Mouse (Mus musculus) G1E (cell line): ENCODE measurements around the gene Dnase2a. TPM values are rescaled to one million over a fixed set of nuclear protein-coding genes. Genes with fewer than 3 reads are reported as not detected.
"Not testable (repeated sequence)": the region's sequence is repeated elsewhere in the genome, so short reads cannot be mapped to it uniquely, and the experiment has no call there.

Source experiments
- ATAC-seq: 2 replicates; pipeline ENCODE4 v1.8.0; 2016; ENCODE audit warnings: mild to moderate bottlenecking; ENCODE audit not compliant: insufficient number of reproducible peaks, poor library complexity, low FRiP score, severe bottlenecking; ENCODE audit errors: extremely low read depth
- DNase-seq: peaks from one replicate; pipeline ENCODE4 v3.0.0; 2012; ENCODE audit warnings: low spot score
- H3K27me3 ChIP-seq: 2 replicates; pipeline ENCODE4 v1.6.1; 2012; ENCODE audit warnings: mild to moderate bottlenecking, low read length, inconsistent platforms; ENCODE audit not compliant: insufficient read depth
- H3K36me3 ChIP-seq: replicated peaks from 2 replicates; pipeline ENCODE3; 2012; ENCODE audit warnings: mild to moderate bottlenecking, inconsistent platforms
- H3K4me1 ChIP-seq: 2 replicates; pipeline ENCODE4 v1.6.1; 2012; ENCODE audit warnings: low read depth, low read length, inconsistent platforms, mixed read lengths; ENCODE audit not compliant: insufficient read depth
- H3K4me3 ChIP-seq: 2 replicates; pipeline ENCODE4 v1.5.1; 2012; ENCODE audit warnings: low read depth, mild to moderate bottlenecking, inconsistent platforms, low read length, moderate library complexity, mixed read lengths
- H3K9me3 ChIP-seq: replicated peaks from 2 replicates; pipeline ENCODE4 v1.6.1; 2012; ENCODE audit warnings: inconsistent platforms
- CTCF ChIP-seq: IDR thresholded peaks from 2 replicates; pipeline ENCODE4 v1.5.1; 2012; ENCODE audit warnings: low read depth, low read length, inconsistent platforms, mixed read lengths
- GATA1 ChIP-seq: IDR thresholded peaks from 2 replicates; pipeline ENCODE4 v1.6.1; 2012; ENCODE audit warnings: borderline replicate concordance, low read length, inconsistent platforms, mixed read lengths
- GATA2 ChIP-seq: IDR thresholded peaks from 2 replicates; pipeline ENCODE4 v1.6.1; 2012; ENCODE audit warnings: low read depth, low read length, inconsistent platforms, borderline replicate concordance
- POLR2AphosphoS5 ChIP-seq: IDR thresholded peaks from 2 replicates; pipeline ENCODE4 v1.6.1; 2012; ENCODE audit warnings: low read depth, low read length, inconsistent platforms; ENCODE audit not compliant: insufficient replicate concordance
- TAL1 ChIP-seq: conservative IDR thresholded peaks from 2 replicates; pipeline ENCODE4 v1.6.1; 2012; ENCODE audit warnings: low read depth, low read length, inconsistent platforms, mixed read lengths
- polyA plus RNA-seq: library from polyadenylated mRNA; stranded (reverse); fragments of >175 nt; gene quantifications from 2 replicates; pipeline ENCODE4 v1.2.3, GENCODE M21; 2012
- total RNA-seq, 2 experiments: library from RNA; stranded (forward) in 1 of 2; stranded (reverse) in 1 of 2; fragments of 200-1000 nt in 1 of 2; fragments of >200 nt in 1 of 2; fragmentation: Nextera tagmentation in 1 of 2; gene quantifications; 2 replicates each; pipeline ENCODE4 v1.2.3; 2014 to 2017

The Dnase2a gene
- total and polyA plus RNA-seq, 3 experiments = 75.0 to 147 (median 118) TPM

DNA sequence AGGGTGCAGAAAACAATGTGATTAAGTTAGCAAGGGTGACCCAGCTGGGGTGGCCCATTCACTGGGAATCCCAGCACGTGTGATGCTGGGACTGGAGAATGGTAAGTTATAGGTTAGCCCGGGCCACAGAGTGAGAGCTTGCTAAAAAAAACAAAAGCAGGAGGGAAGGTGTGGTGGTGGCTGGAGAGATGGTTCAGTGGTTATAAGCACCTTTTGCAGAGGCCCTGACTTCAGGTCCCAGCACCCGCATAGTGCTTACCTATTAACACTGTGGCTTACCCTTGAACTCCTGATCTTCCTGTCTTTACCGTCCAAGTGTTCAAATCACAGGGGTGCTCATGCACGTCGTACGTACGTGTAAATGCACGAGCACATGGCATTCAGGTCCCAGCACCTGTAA is 1.3 kb upstream of the Dnase2a start:
- Histone ChIP-seq H3K4me3 (no peak overlapping the region), H3K27me3 (no peaks in the 10 kb centered on the region), H3K4me1 (peaks cover 63% of the 10 kb centered on the region), H3K9me3 (no peaks in the 10 kb centered on the region), H3K36me3 (peaks cover 76% of the 10 kb centered on the region)
- no peak for ATAC-seq
- no peak for TF ChIP-seq GATA1
- no peak for TF ChIP-seq GATA2
- TF ChIP-seq TAL1 = no peak
- TF ChIP-seq CTCF = no peak
- no peak for TF ChIP-seq POLR2AphosphoS5
- no peak for DNase-seq

GRCm38 (mm10) chr8:84907493-84907892 is 867 bp upstream of the Dnase2a start:
- no peaks in the 10 kb centered on the region for H3K9me3 ChIP-seq
- peaks cover 80% of the 10 kb centered on the region for H3K36me3 ChIP-seq
- DNase-seq = no peak
- no peak overlapping the region for H3K4me3 ChIP-seq
- no peak for ATAC-seq
- no peaks in the 10 kb centered on the region for H3K27me3 ChIP-seq
- TF ChIP-seq TAL1 (no peak), CTCF (no peak), POLR2AphosphoS5 (no peak), GATA2 (no peak), GATA1 (no peak)
- H3K4me1 ChIP-seq = peaks cover 67% of the 10 kb centered on the region

DNA sequence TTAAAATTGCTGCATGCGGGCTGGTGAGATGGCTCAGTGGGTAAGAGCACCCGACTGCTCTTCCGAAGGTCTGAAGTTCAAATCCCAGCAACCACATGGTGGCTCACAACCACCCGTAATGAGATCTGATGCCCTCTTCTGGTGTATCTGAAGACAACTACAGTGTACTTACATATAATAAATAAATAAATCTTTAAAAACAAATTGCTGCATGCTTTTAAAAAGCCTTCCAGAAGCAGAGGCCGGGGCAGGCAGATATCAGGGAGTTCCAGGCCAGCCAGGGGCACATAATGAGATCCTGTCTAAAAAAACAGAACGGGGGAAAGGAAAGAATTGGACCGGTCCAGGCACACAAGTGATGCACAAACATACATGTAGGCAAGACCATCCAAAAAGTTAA is 381 bp upstream of the Dnase2a start:
- not testable (repeated sequence) for H3K9me3 ChIP-seq, H3K27me3 ChIP-seq, DNase-seq, ATAC-seq
- H3K4me1 ChIP-seq = peaks cover 72% of the 10 kb centered on the region
- H3K36me3 ChIP-seq = peaks cover 81% of the 10 kb centered on the region
- H3K4me3 ChIP-seq = peak overlapping the region; percentile 74; the same call in 1 of the 2 replicates

DNA sequence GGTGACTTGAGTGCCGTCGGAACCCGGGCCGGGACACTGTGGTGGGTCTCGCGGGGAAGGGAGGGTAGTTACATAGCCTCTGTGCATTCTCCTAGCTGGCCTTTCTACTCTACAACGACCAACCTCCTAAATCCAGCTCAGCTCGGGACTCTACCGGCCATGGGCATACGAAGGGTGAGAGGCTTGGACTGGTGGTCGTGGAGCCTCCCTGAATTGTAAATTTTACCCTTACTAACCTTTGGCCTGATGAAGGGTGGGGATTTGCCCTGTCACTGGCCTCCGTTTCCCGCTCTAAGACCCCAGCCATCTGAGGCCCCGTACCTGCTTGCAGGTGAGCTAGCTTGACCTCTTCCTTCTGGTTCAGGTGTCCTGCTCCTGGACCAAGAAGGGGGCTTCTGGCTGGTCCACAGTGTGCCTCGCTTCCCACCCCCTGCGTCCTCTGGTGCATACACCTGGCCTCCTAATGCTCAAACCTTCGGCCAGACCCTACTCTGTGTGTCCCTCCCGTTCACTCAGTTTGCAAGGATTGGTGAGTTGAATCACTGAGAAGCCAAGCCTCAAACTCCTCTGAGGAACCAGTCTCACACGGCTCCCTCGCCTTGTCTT is 905 bp downstream of the Dnase2a start:
- no peak for DNase-seq
- Histone ChIP-seq H3K36me3 (peaks cover 76% of the 10 kb centered on the region), H3K4me3 (peak overlapping the region; percentile 74), H3K4me1 (peaks cover 74% of the 10 kb centered on the region), H3K27me3 (no peaks in the 10 kb centered on the region), H3K9me3 (no peaks in the 10 kb centered on the region)
- no peak for ATAC-seq
- no peak for TF ChIP-seq GATA2
- TF ChIP-seq POLR2AphosphoS5 = peak; percentile 65; the same call in 1 of the 2 replicates

- TF ChIP-seq TAL1 = no peak
- no peak for TF ChIP-seq GATA2
- TF ChIP-seq CTCF = no peak
- TF ChIP-seq GATA1 = no peak
- no peak for TF ChIP-seq POLR2AphosphoS5
- H3K9me3 ChIP-seq = no peaks in the 10 kb centered on the region
- ATAC-seq (no peak), DNase-seq (peak; percentile 66)
- peaks cover 69% of the 10 kb centered on the region for H3K4me1 ChIP-seq
- peak overlapping the region; percentile 74 for H3K4me3 ChIP-seq
- no peaks in the 10 kb centered on the region for H3K27me3 ChIP-seq
- H3K36me3 ChIP-seq = peaks cover 71% of the 10 kb centered on the region
These were observed 1.6 kb downstream of the Dnase2a start for GRCm38 (mm10) chr8:84909949-84910348.

DNA sequence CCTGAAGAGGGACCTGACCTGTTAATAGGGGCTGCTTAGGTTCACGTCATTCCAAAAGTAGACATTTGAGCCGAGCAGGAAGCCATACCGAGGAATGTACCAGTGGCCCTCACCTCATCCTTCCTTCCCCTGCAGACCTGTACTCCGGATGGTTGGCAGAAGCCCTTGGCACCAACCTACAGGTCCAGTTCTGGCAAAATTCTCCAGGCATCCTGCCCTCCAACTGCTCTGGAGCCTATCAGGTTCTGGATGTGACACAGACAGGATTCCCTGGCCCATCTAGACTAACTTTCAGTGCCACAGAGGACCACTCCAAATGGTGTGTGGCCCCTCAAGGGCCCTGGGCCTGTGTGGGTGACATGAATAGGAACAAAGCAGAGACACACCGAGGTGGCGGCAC is 2.2 kb downstream of the Dnase2a start:
- H3K4me3 ChIP-seq = peak overlapping the region; percentile 74
- H3K9me3 ChIP-seq = no peaks in the 10 kb centered on the region
- no peaks in the 10 kb centered on the region for H3K27me3 ChIP-seq
- H3K36me3 ChIP-seq = peaks cover 71% of the 10 kb centered on the region
- DNase-seq (no peak), ATAC-seq (no peak)
- TF ChIP-seq GATA1 (no peak), TAL1 (no peak), POLR2AphosphoS5 (no peak), GATA2 (no peak), CTCF (no peak)
- H3K4me1 ChIP-seq = peaks cover 69% of the 10 kb centered on the region

GRCm38 (mm10) chr8:84911854-84912253 is 3.5 kb downstream of the Dnase2a start:
- DNase-seq (no peak), ATAC-seq (no peak)
- H3K9me3 ChIP-seq = no peaks in the 10 kb centered on the region
- H3K27me3 ChIP-seq = no peaks in the 10 kb centered on the region
- peak overlapping the region; percentile 73; the same call in 1 of the 2 replicates for H3K4me3 ChIP-seq
- peaks cover 72% of the 10 kb centered on the region for H3K36me3 ChIP-seq
- TF ChIP-seq POLR2AphosphoS5 (no peak), TAL1 (no peak), CTCF (no peak), GATA2 (no peak), GATA1 (no peak)
- peaks cover 75% of the 10 kb centered on the region for H3K4me1 ChIP-seq
